Mouse (Mus musculus) cortical plate, adult 2 months (tissue): Measurements from ENCODE around the gene Prr3.

Source experiments
- CTCF ChIP-seq: fragments of 200-500 bp; IDR thresholded peaks from 2 replicates; pipeline ENCODE4 v1.5.1; 2011; ENCODE audit warnings: mild to moderate bottlenecking, control low read depth, low read length; ENCODE audit not compliant: insufficient read depth; ENCODE audit errors: extremely low read depth
- POLR2A ChIP-seq: fragments of 200-500 bp; IDR thresholded peaks from 2 replicates; pipeline ENCODE4 v1.6.1; 2011; ENCODE audit warnings: mild to moderate bottlenecking, low read length, control low read depth; ENCODE audit not compliant: insufficient read depth; ENCODE audit errors: extremely low read depth

DNA sequence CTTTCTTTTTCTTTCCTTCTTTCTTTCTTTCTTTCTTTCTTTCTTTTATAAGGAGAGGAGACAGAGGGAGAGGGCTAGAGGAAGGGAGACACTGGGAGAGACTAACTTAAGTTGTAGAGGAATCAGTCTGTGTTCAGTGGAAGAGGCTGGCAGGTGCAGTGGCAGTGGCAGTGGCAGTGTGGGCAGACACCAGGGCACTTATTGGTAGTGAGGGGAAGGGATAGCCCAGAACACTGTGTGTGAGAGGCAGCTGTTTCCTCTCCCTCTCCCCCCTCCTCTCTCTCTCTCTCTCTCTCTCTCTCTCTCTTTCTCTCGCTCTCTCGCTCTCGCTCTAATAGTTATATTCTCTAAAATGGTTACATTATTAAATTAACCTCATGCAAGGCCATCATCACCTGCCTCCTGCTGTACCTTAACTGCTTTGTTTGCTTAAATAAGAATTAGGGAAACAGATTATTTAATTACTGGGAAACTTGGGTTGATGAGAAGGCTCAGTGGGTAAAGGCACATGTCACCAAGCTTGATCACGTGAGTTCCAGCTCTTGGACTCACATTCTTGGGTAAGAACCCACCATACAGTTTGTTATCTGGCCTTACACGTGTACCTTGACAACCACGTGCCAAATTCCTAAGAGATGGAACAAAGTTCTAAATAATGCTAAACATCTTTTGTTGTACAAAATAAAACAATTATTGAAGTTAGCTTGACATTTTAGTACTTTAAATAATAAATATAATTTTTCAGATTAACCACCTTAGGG is 18.7 kb upstream of the Prr3 start:
- TF ChIP-seq CTCF: no peak
- TF ChIP-seq POLR2A: no peak
